21 mouse cellular contexts compared by ENCODE assay signal in genomic region chr5:66128948-66129347, GRCm38 (mm10).
"Had no signal": no experiment of that assay in that cellular context is flagged by ENCODE, and none has a peak within 500 bp of the region (broad histone marks: within the 10 kb centered on the region; RNA-seq: fewer than 3 reads in every experiment).

No protein-coding gene starts in this region.

- H3K36me3 ChIP-seq: heart, embryonic 13.5 days; heart, embryonic 15.5 days; hindbrain, embryonic 13.5 days; intestine, embryonic 15.5 days; limb, embryonic 12.5 days; liver, embryonic 13.5 days had no signal

- H3K4me1 ChIP-seq: heart, embryonic 13.5 days; heart, embryonic 15.5 days; hindbrain, embryonic 13.5 days had no signal

- H3K27ac ChIP-seq: gastrocnemius, adult 2 months; heart, adult 2 months; heart, embryonic 13.5 days; heart, embryonic 15.5 days; hindbrain, embryonic 13.5 days; intestine, embryonic 15.5 days; layer of hippocampus, adult 2 months; limb, embryonic 12.5 days; liver, embryonic 13.5 days had no signal

- DNase-seq: gastrocnemius, adult 2 months; gastrocnemius, postnatal 10 days; gastrocnemius, postnatal 25 days; heart, adult 11 months; heart, adult 2 months; heart, postnatal 14 days; heart, postnatal 36 days; kidney, adult 18-20 months; kidney, adult 8-10 months; kidney, postnatal 10 days; kidney, postnatal 25 days; kidney, postnatal 4 days; left cerebral cortex, postnatal 4 days; liver; liver, embryonic 13.5 days had no signal

- H3K9me3 ChIP-seq: heart, embryonic 13.5 days; heart, embryonic 15.5 days; hindbrain, embryonic 13.5 days; intestine, embryonic 15.5 days; limb, embryonic 12.5 days; liver, embryonic 13.5 days had no signal

- H3K27me3 ChIP-seq: heart, embryonic 13.5 days; heart, embryonic 15.5 days; hindbrain, embryonic 13.5 days; intestine, embryonic 15.5 days; limb, embryonic 12.5 days; liver, embryonic 13.5 days had no signal

- H3K4me3 ChIP-seq: gastrocnemius, adult 2 months; heart, adult 2 months; heart, embryonic 13.5 days; heart, embryonic 15.5 days; hindbrain, embryonic 13.5 days; intestine, embryonic 15.5 days; layer of hippocampus, adult 2 months; limb, embryonic 12.5 days; liver, embryonic 13.5 days had no signal
